Mouse (Mus musculus): ENCODE measurements around the gene Mmp25.
A peak's percentile ranks its signal among the peaks of the same experiment; 100 is the strongest.
"Not testable (repeated sequence)": the region's sequence is repeated elsewhere in the genome, so short reads cannot be mapped to it uniquely, and the experiment has no call there.

Mmp25 gene

DNA sequence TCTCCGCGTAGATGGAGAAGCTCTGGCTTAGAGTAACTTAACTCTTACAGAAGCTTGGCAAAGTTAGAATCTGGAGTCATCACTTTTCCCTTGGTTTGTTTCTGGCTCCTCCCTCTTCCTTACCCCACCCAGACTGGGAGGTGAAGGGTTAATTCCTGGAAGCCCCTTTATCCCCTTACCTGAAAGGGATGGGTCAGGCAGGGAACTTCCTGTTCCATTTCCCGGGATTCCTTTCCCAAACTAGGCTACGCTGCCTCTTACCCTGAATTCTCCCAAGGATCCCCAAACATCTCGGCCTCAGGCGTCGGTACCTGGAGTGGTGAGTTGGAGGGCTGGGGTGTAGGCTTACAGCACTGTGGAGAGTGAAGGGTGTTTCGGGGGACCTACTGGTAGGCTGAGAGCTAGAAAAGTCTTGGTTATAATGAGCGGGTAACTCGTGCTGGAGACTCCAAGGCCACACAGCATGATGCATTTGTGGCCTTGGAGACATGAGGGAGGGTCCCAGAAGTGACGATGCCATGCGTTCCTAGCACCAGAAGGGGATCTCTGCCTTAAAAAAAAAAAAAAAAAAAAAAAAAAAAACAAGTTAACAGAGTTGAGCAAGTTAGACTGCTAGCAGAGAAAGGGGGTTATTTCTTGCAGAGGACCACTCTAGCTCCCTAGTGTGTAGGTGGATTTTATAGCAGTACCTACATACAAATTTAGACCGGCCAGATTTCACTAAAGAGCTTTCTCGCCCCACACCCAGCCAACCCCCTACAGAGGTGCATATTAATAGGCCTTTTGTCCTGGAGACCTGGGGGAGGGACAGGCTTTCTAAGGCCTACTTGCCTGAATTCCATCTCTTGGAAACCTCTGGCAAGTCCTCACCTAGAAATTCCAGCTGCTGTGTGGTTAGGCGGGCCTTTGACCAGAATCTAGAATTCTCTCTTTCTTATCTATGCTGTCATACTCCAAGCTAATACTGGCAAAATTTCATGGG lies 44.1 kb downstream of the Mmp25 start, which contains the start of gene Zscan10:
Gene Zscan10 (plus strand): TSS at position 216 of the 982 bp plus-strand sequence.
- DNase-seq (ENCODE audit: low read depth, low spot score) = no peak

DNA sequence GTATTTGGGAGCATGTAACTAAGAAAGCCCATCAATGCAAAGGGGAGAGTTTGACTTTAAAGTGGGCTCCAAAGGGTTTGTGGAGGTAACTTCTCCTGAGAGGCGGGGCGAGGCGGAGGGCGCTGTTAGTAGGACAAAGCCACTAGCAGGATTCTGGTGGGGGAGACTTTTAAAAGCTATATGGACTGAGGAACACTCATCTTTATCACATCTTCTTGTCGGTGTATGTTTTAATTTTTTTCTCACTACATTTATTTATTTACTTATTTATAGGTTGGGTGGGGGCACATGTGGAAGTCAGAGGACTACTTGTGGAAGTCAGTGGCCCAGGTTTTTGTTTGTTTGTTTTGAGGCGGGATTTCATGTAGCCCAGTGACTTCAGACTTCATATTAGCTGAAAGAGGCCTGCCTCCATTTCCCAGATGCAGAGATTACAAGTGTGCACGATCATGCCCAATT lies 45.4 kb downstream of the Mmp25 start:
- DNase-seq (ENCODE audit: low read depth, low spot score) = no peak

GRCm38 (mm10) chr17:23598582-23599552 lies 46.2 kb downstream of the Mmp25 start, which contains the start of gene Zfp13:
Zfp13 (minus strand) TSS chr17:23599487.
- DNase-seq (ENCODE audit: low read depth, low spot score) = peak; percentile 81

GRCm38 (mm10) chr17:23595139-23595538 lies 49.9 kb downstream of the Mmp25 start:
- not testable (repeated sequence) for DNase-seq (ENCODE audit: low read depth, low spot score)

GRCm38 (mm10) chr17:23592926-23593300 lies 52.2 kb downstream of the Mmp25 start:
- DNase-seq (ENCODE audit: low read depth, low spot score) = no peak

- peak; percentile 93 for DNase-seq (ENCODE audit: low read depth, low spot score)
These were observed 52.7 kb downstream of the Mmp25 start for GRCm38 (mm10) chr17:23592208-23592925.

DNA sequence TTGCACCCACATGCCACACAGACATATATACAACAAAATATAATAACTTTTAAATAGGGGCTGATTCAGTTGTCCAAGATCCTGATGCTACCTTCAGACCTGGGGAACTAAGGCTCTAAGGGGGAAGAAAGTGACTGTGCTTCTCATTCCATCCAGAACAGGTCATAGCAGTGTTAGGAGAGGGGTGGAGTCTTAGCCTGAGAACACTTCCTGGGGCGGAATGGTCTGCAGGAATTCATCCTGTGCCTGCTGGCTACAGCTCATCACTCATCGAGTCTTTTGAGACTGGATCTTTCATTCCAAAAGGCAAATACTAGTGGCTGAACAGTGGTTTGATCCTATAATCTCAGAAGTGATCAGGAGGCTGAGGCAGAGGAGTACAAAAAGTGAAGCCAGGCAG lies 57.8 kb downstream of the Mmp25 start:
- DNase-seq (ENCODE audit: low read depth, low spot score) = no peak

- peak; percentile 79 for DNase-seq (ENCODE audit: low read depth, low spot score)
These were observed 59.2 kb downstream of the Mmp25 start for GRCm38 (mm10) chr17:23585721-23586491.

GRCm38 (mm10) chr17:23584786-23585185 lies 60.3 kb downstream of the Mmp25 start:
- DNase-seq (ENCODE audit: low read depth, low spot score) = no peak

All from telencephalon, adult 2 months (tissue).